Mouse (Mus musculus): ENCODE data around the gene Gadd45g. TPM values are rescaled to one million over a fixed set of nuclear protein-coding genes. Genes with fewer than 3 reads are reported as not detected.

Gene Gadd45g
- polyA plus RNA-seq (2015; fragmentation: Nextera tagmentation; extraction: Ambion mirVana): 145 and 167 TPM in 2 replicates

- peaks cover 59% of the 10 kb centered on the region for H3K4me1 ChIP-seq
- no peaks in the 10 kb centered on the region for H3K36me3 ChIP-seq
- peak within 1 kb of the TSS; percentile 49 for H3K4me3 ChIP-seq
- H3K9ac ChIP-seq (replicated peaks): peak within 1 kb of the TSS; percentile 58
- H3K27me3 ChIP-seq: peaks cover 11% of the 10 kb centered on the region; the same call in 1 of the 2 replicates
- H3K4me2 ChIP-seq (replicated peaks): peak within 1 kb of the TSS; percentile 76
- H3K9me3 ChIP-seq: no peaks in the 10 kb centered on the region
- peak; percentile 71 for ATAC-seq (replicated peaks)
- WGBS: under 1% methylated on average over 31 of the region's 31 CpGs
- peak within 1 kb of the TSS; percentile 90 for H3K27ac ChIP-seq (replicated peaks)
Measured at GRCm38 (mm10) chr13:51846301-51846867, at the start of gene Gadd45g. Gene Gadd45g (plus strand): TSS chr13:51846678.

GRCm38 (mm10) chr13:51797899-51798746 lies 48.4 kb upstream of the Gadd45g start:
- H3K36me3 ChIP-seq: no peaks in the 10 kb centered on the region
- no peak for ATAC-seq (replicated peaks)
- no peak overlapping the region for H3K4me2 ChIP-seq (replicated peaks)
- H3K9me3 ChIP-seq: no peaks in the 10 kb centered on the region
- peak overlapping the region; percentile 6; the same call in 1 of the 2 replicates for H3K27ac ChIP-seq (replicated peaks)
- H3K27me3 ChIP-seq: no peaks in the 10 kb centered on the region
- WGBS: 64% methylated on average over 8 of the region's 8 CpGs
- no peak overlapping the region for H3K4me3 ChIP-seq
- H3K4me1 ChIP-seq: peaks cover 15% of the 10 kb centered on the region; the same call in 1 of the 2 replicates
- no peak overlapping the region for H3K9ac ChIP-seq (replicated peaks)

GRCm38 (mm10) chr13:51799735-51800522 lies 46.5 kb upstream of the Gadd45g start:
- Histone ChIP-seq H3K9ac (replicated peaks) (no peak overlapping the region), H3K27ac (replicated peaks) (peak overlapping the region; percentile 75), H3K4me2 (replicated peaks) (no peak overlapping the region), H3K27me3 (no peaks in the 10 kb centered on the region), H3K9me3 (no peaks in the 10 kb centered on the region), H3K4me3 (no peak overlapping the region), H3K4me1 (peaks cover 16% of the 10 kb centered on the region), H3K36me3 (no peaks in the 10 kb centered on the region)
- WGBS: 86% methylated on average over 16 of the region's 16 CpGs
- ATAC-seq (replicated peaks): no peak

- H3K4me2 ChIP-seq (replicated peaks): no peak overlapping the region
- H3K4me3 ChIP-seq: no peak overlapping the region
- WGBS: 61% methylated on average over 9 of the region's 9 CpGs
- no peaks in the 10 kb centered on the region for H3K27me3 ChIP-seq
- H3K9me3 ChIP-seq: no peaks in the 10 kb centered on the region
- H3K36me3 ChIP-seq: no peaks in the 10 kb centered on the region
- peak; percentile 53 for ATAC-seq (replicated peaks)
- H3K4me1 ChIP-seq: peaks cover 26% of the 10 kb centered on the region
- H3K9ac ChIP-seq (replicated peaks): no peak overlapping the region
- peak overlapping the region; percentile 75 for H3K27ac ChIP-seq (replicated peaks)
Measured at GRCm38 (mm10) chr13:51800921-51801320, 45.6 kb upstream of the Gadd45g start.

GRCm38 (mm10) chr13:51805634-51806033 lies 40.8 kb upstream of the Gadd45g start:
- no peaks in the 10 kb centered on the region for H3K9me3 ChIP-seq
- peak overlapping the region; percentile 88 for H3K27ac ChIP-seq (replicated peaks)
- 46% methylated on average over 4 of the region's 4 CpGs for WGBS
- H3K4me3 ChIP-seq: no peak overlapping the region
- no peaks in the 10 kb centered on the region for H3K27me3 ChIP-seq
- peak; percentile 69 for ATAC-seq (replicated peaks)
- H3K36me3 ChIP-seq: no peaks in the 10 kb centered on the region
- no peak overlapping the region for H3K9ac ChIP-seq (replicated peaks)
- no peak overlapping the region for H3K4me2 ChIP-seq (replicated peaks)
- peaks cover 27% of the 10 kb centered on the region for H3K4me1 ChIP-seq

- Histone ChIP-seq H3K4me1 (peaks cover 22% of the 10 kb centered on the region), H3K4me3 (no peak overlapping the region), H3K4me2 (replicated peaks) (no peak overlapping the region), H3K27me3 (no peaks in the 10 kb centered on the region), H3K9me3 (no peaks in the 10 kb centered on the region), H3K27ac (replicated peaks) (peak overlapping the region; percentile 88), H3K36me3 (no peaks in the 10 kb centered on the region), H3K9ac (replicated peaks) (no peak overlapping the region)
- 75% methylated on average over 15 of the region's 15 CpGs for WGBS
- ATAC-seq (replicated peaks): no peak
Measured at GRCm38 (mm10) chr13:51806220-51806619, 40.3 kb upstream of the Gadd45g start.

GRCm38 (mm10) chr13:51808141-51808540 lies 38.3 kb upstream of the Gadd45g start:
- no peaks in the 10 kb centered on the region for H3K9me3 ChIP-seq
- no peak overlapping the region for H3K4me3 ChIP-seq
- H3K27me3 ChIP-seq: no peaks in the 10 kb centered on the region
- H3K4me1 ChIP-seq: peaks cover 22% of the 10 kb centered on the region
- no peak overlapping the region for H3K4me2 ChIP-seq (replicated peaks)
- WGBS: 30% methylated on average over 12 of the region's 12 CpGs
- ATAC-seq (replicated peaks): 0 out of 2 replicates have a peak, but pooled peaks have one; percentile 36
- no peaks in the 10 kb centered on the region for H3K36me3 ChIP-seq
- no peak overlapping the region for H3K27ac ChIP-seq (replicated peaks)
- H3K9ac ChIP-seq (replicated peaks): no peak overlapping the region

- Histone ChIP-seq H3K4me1 (peaks cover 26% of the 10 kb centered on the region), H3K27ac (replicated peaks) (peak overlapping the region; percentile 35; the same call in 1 of the 2 replicates), H3K9ac (replicated peaks) (no peak overlapping the region), H3K4me3 (no peak overlapping the region), H3K36me3 (no peaks in the 10 kb centered on the region), H3K4me2 (replicated peaks) (no peak overlapping the region), H3K9me3 (no peaks in the 10 kb centered on the region), H3K27me3 (no peaks in the 10 kb centered on the region)
- WGBS: 59% methylated on average over 10 of the region's 10 CpGs
- no peak for ATAC-seq (replicated peaks)
Measured at GRCm38 (mm10) chr13:51813621-51814615, 32.6 kb upstream of the Gadd45g start.

GRCm38 (mm10) chr13:51814646-51815045 lies 31.8 kb upstream of the Gadd45g start:
- Histone ChIP-seq H3K9ac (replicated peaks) (no peak overlapping the region), H3K36me3 (no peaks in the 10 kb centered on the region), H3K9me3 (no peaks in the 10 kb centered on the region), H3K27me3 (no peaks in the 10 kb centered on the region), H3K4me2 (replicated peaks) (no peak overlapping the region), H3K4me3 (no peak overlapping the region), H3K27ac (replicated peaks) (0 out of 2 replicates have a peak overlapping the region, but pooled peaks have one; percentile 35), H3K4me1 (peaks cover 26% of the 10 kb centered on the region)
- WGBS: 87% methylated on average over 6 of the region's 6 CpGs
- ATAC-seq (replicated peaks): no peak

GRCm38 (mm10) chr13:51815865-51816504 lies 30.5 kb upstream of the Gadd45g start:
- H3K9me3 ChIP-seq: no peaks in the 10 kb centered on the region
- no peak overlapping the region for H3K9ac ChIP-seq (replicated peaks)
- 78% methylated on average over 9 of the region's 9 CpGs for WGBS
- no peaks in the 10 kb centered on the region for H3K27me3 ChIP-seq
- no peak for ATAC-seq (replicated peaks)
- H3K27ac ChIP-seq (replicated peaks): peak overlapping the region; percentile 90
- H3K4me1 ChIP-seq: peaks cover 26% of the 10 kb centered on the region
- H3K4me3 ChIP-seq: no peak overlapping the region
- no peaks in the 10 kb centered on the region for H3K36me3 ChIP-seq
- H3K4me2 ChIP-seq (replicated peaks): no peak overlapping the region
